Mouse (Mus musculus) embryonic fibroblast, embryonic 13.5 days (primary cell): ENCODE results near the gene Bach2. TPM values are rescaled to one million over a fixed set of nuclear protein-coding genes. Genes with fewer than 3 reads are reported as not detected.

Experiments
- H3K27ac ChIP-seq: 2 replicates; pipeline ENCODE4 v1.5.1; 2012; ENCODE audit warnings: low read length, control low read depth, inconsistent platforms; ENCODE audit not compliant: insufficient read depth
- H3K4me1 ChIP-seq: 2 replicates; pipeline ENCODE4 v1.6.1; 2011; ENCODE audit warnings: low read length; ENCODE audit not compliant: control insufficient read depth, insufficient read depth
- H3K4me3 ChIP-seq: 2 replicates; pipeline ENCODE4 v1.5.1; 2011; ENCODE audit warnings: mild to moderate bottlenecking, control low read depth, low read length; ENCODE audit not compliant: insufficient read depth
- CTCF ChIP-seq: IDR thresholded peaks from 2 replicates; pipeline ENCODE4 v1.5.1; 2011; ENCODE audit warnings: mild to moderate bottlenecking, control low read depth, low read length, moderate library complexity, borderline replicate concordance; ENCODE audit not compliant: insufficient read depth
- POLR2A ChIP-seq: IDR thresholded peaks from 2 replicates; pipeline ENCODE4 v1.6.1; 2011; ENCODE audit warnings: low read depth, mild to moderate bottlenecking, control low read depth, low read length, moderate library complexity
- polyA plus RNA-seq: library from polyadenylated mRNA; stranded (reverse); fragments of >200 nt; gene quantifications from 2 replicates; pipeline ENCODE4 v1.2.4, GENCODE M21; 2011; ENCODE audit warnings: low read depth; ENCODE audit not compliant: missing spikeins, insufficient read length

Gene Bach2
- polyA plus RNA-seq, 1 experiment, result 6.7 TPM

DNA sequence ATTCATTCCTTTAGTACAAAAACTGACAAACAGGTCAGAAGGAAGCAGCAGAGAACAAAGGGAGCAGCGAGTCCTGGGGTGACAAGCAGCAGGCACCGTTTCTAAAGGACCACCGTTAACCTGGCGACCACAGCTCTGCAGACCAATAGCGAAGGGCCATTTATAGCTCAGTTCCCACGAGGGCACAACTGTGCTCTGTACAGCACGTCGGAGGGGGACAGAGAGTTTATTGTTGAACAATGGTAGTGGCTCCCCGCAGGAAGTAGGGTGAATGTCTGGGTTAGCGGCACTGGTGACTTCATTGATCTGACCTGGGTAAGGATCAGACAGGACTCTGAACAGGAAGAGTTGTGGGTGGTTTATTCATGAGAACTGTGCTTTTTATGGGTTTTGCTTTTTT lies 112.6 kb downstream of the Bach2 start:
- no peak overlapping the region for H3K27ac ChIP-seq
- TF ChIP-seq CTCF, result no peak
- no peak for TF ChIP-seq POLR2A
- H3K4me3 ChIP-seq, result no peak overlapping the region
- 0 out of 2 replicates have a peak, but pooled peaks cover 4% of the 10 kb centered on the region for H3K4me1 ChIP-seq

GRCm38 (mm10) chr4:32351661-32352246 lies 113.2 kb downstream of the Bach2 start:
- Histone ChIP-seq H3K4me3 (no peak overlapping the region), H3K4me1 (0 out of 2 replicates have a peak, but pooled peaks cover 4% of the 10 kb centered on the region), H3K27ac (no peak overlapping the region)
- TF ChIP-seq POLR2A (no peak), CTCF (no peak)

DNA sequence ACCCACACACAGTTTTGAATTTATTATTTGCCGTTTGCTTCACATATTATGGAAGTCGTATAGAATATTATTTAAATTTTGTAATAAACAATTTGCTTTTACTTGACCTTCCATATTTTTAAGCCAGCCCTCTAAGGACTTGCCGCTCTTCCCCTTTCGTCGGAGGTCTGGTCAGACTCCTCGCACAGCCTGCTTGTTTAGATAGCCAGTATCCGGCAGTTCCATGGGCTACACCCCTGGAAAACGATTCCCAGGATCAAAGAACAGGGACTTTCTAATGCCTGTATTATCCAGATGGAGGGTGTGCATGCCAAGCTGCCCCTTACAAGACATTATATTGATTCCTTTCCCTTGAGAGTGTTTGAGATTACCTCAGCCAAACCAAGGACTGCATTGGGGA lies 113.8 kb downstream of the Bach2 start:
- TF ChIP-seq CTCF (no peak), POLR2A (no peak)
- H3K27ac ChIP-seq, result no peak overlapping the region
- H3K4me1 ChIP-seq, result 0 out of 2 replicates have a peak, but pooled peaks cover 4% of the 10 kb centered on the region
- no peak overlapping the region for H3K4me3 ChIP-seq

DNA sequence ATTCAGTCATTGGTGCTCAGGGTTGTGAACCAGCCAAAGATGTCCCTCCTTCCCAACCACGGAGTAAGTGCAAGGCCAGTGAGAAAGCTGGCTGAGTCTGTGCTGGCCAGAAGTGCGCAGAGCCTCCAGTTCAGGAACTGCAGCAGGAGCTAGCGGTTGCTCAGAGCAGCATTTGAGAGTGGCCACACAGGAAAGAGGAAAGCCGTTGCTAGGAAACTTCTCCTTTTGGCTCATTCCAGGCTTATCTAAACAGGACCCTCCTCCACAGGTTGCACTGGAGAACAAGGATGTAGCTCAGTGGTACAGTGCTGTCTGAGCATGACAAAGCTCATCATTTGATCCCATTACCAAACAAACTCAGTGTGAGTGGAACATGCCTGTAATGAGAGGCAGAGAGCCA lies 114.2 kb downstream of the Bach2 start:
- Histone ChIP-seq H3K27ac (no peak overlapping the region), H3K4me3 (no peak overlapping the region), H3K4me1 (0 out of 2 replicates have a peak, but pooled peaks cover 4% of the 10 kb centered on the region)
- TF ChIP-seq CTCF (no peak), POLR2A (no peak)

DNA sequence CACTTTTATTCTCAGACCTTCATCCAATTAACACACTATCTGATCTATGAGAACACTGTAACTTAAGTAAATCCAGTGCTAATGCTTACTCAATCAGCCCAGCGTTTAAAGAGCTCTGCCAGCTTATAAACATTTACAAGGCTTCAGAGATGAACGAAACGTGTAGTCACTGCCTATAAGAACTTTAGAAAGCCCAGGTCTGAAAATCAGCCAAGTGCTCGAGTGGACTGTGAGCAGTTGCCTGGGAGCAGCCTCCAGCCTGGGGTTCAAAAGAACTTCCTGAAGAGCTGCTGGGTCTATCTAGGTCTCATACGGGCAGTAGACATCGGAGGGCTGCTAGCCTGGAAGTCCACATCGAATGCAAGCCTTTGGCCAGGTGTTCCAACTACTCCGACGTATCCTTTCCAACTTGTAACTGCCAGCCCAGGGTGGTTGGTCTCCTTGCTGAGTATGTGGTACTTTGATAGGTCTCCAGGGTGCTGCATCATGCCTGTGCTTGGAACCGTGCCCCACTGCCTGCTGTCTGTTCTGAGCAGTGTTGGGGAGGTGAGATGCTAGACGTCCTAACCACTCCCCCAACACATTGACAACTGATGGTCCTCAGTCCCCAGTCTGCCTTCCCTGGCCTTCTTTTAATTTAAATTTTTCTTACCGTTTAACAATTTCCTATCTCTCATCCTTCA lies 117.5 kb downstream of the Bach2 start:
- no peak overlapping the region for H3K27ac ChIP-seq
- no peak for TF ChIP-seq POLR2A
- no peak for TF ChIP-seq CTCF
- no peak overlapping the region for H3K4me3 ChIP-seq
- H3K4me1 ChIP-seq, result peaks cover 4% of the 10 kb centered on the region; the same call in 1 of the 2 replicates

- no peak for TF ChIP-seq CTCF
- no peak for TF ChIP-seq POLR2A
- H3K4me1 ChIP-seq, result no peaks in the 10 kb centered on the region; the same call in 1 of the 2 replicates
- H3K27ac ChIP-seq, result no peak overlapping the region
- no peak overlapping the region for H3K4me3 ChIP-seq
Observed at GRCm38 (mm10) chr4:32357996-32358600, 119.5 kb downstream of the Bach2 start.

DNA sequence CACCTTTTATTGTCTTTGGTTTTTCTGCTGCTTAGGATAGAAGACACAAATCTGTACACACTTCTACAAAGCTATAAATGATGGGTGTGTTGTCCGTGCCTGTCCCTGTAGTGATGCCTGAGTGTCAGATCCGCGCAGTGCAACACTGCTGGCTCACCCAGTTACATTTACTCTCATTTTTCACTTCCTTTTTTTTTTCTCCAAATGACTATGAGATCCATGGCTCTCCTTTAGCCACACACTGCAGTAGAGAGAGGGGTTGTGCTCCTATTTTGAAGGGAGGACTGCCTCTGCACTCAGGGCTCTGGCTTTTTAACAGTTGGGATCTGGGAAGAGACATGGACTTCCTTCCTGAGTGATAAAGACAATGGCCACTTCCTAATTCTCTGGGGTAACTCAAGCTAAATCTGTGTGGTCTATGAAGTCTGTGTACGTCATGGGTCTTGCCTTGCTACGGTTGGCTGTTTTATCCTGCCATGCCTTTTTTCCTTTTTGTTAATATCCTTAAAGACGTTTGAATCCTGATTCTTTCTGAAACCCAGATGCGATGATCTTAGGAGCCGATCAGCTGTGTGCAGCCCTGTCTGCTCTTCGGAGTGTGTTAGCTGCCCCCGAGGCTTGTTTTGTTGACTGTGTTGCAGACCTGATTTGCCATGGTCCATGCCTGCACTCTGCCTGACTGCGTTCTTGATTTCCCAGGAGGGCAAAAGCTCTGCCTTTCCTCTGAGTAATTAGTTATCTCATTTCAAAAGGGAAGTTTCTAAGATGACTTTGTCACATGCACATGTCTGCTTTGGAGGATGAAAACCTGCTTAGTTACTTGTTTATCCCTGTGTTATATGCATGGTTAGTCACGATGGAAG lies 120.2 kb downstream of the Bach2 start:
- H3K27ac ChIP-seq, result no peak overlapping the region
- no peak overlapping the region for H3K4me3 ChIP-seq
- H3K4me1 ChIP-seq, result peaks cover 3% of the 10 kb centered on the region; the same call in 1 of the 2 replicates
- TF ChIP-seq POLR2A (no peak), CTCF (no peak)

DNA sequence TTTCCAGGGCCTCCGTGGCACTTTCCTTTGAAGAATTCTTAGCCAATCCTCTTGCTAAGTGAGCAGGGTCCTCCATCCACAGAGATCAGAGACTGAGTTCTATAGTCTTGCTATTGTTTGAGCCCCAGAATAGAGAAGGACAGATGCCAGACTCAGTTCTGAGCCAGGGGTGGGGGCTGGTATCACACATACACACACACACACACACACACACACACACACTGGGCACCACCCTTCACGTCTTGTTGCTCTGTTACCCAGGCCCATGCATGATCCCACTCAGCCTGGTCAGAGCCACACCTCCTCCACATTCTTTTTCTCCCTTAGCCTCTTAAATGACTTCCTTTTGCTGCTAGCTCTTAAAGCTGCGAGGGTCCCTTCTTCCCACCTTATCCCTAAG lies 121.0 kb downstream of the Bach2 start:
- Histone ChIP-seq H3K4me3 (no peak overlapping the region), H3K27ac (no peak overlapping the region), H3K4me1 (peaks cover 3% of the 10 kb centered on the region; the same call in 1 of the 2 replicates)
- TF ChIP-seq CTCF (no peak), POLR2A (no peak)

DNA sequence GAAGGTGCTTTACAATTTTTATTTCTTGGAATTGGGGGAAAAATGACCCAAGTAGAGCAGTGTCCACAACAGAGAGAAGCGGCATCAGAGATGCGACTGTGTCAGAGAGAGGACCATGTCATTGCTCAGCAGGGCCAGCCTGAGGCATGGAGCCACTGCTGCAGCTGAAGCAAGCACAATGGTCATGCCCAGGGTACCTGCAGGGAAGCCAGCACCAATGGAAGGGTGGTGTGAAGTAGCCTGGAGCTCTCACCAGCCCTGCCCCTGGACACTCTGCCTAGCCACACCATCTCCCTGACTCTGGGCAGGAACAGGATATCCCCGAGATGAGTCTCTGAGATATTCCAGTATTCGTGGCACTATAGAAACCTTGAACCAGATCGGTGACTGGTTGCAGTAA lies 121.9 kb downstream of the Bach2 start:
- H3K4me1 ChIP-seq, result peaks cover 3% of the 10 kb centered on the region; the same call in 1 of the 2 replicates
- no peak overlapping the region for H3K4me3 ChIP-seq
- H3K27ac ChIP-seq, result no peak overlapping the region
- TF ChIP-seq CTCF (no peak), POLR2A (no peak)
